Mouse (Mus musculus) thymus, postnatal 0 days (tissue): Measurements from ENCODE around the gene Mast2. TPM values are rescaled to one million over a fixed set of nuclear protein-coding genes. Genes with fewer than 3 reads are reported as not detected.
A peak's percentile ranks its signal among the peaks of the same experiment; 100 is the strongest.

Experiments used
- DNase-seq: peaks from one replicate; pipeline ENCODE4 v3.0.0-alpha.2; 2015; ENCODE audit warnings: low spot score
- polyA plus RNA-seq: library from polyadenylated mRNA; unstranded; fragments of >200 nt; fragmentation: Nextera tagmentation; extraction: Ambion mirVana; gene quantifications from 2 replicates; pipeline ENCODE4 v1.2.1, GENCODE M21; 2015

The Mast2 gene
- polyA plus RNA-seq, 1 experiment from 2014 or later, result 7.0 TPM

DNA sequence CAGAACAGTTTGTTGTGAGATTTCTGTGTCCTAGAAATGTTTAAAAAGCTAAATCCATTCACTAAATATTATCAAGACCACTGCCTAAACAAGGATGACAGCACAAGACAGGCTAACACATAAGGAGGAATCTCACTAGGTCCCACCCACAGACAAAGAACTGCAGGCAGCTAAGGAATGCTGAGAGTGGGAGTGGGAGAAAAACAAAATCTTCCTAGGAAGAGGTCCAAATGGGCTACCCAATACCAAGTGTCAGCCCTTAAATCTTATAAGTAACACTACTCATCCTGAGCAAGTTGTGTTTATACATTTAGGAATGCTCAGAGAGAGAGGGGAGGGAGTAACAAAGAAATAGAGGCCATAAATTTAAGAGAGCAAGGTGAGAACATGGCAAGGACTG is 52.6 kb downstream of the Mast2 start:
- DNase-seq, result no peak

- DNase-seq, result no peak
Measured at GRCm38 (mm10) chr4:116406668-116407067, 57.3 kb downstream of the Mast2 start.

- no peak for DNase-seq
Measured at GRCm38 (mm10) chr4:116405955-116406351, 58.0 kb downstream of the Mast2 start.

- no peak for DNase-seq
Measured at GRCm38 (mm10) chr4:116405276-116405954, 58.6 kb downstream of the Mast2 start.

- no peak for DNase-seq
Measured at GRCm38 (mm10) chr4:116403884-116404283, 60.1 kb downstream of the Mast2 start.

DNA sequence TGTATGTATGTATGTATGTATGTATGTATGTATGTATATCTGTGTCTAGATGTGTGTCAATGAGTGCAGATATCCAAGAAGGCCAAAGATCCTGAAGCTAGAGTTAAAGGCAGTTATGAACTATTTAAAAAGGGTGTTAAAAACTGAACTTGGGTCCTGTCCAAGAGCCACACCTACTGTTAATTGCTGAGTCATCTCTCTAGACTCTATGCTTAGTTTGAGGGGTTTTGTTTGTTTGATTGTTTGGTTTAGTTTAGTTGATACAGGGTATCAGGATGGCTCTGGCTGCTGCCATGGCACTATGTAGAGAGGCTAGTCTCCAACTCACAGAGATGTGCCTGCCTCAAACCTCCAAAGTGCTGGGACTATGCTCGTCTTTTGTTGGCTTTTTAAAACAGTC is 61.3 kb downstream of the Mast2 start:
- no peak for DNase-seq

DNA sequence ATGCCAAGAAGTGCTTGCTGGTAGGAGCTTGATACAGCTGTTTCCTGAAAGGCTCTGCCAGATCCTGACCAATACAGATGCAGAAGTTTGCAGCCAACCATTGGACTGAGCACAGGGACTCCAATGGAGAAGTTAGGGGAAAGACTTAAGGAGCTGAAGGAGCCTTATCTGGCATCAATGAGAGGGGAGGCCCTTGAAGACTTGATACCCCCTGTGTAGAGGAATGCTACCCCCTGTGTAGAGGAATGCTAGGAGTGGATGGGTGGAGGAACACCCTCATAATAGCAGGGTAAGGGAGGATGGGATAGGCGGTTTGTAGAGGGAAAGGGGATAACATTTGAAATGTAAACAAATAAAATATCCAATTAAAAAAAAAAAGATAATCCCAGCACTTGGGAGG is 65.9 kb downstream of the Mast2 start:
- no peak for DNase-seq

GRCm38 (mm10) chr4:116377973-116378667 is 85.9 kb downstream of the Mast2 start:
- DNase-seq, result no peak

GRCm38 (mm10) chr4:116371676-116372075 is 92.3 kb downstream of the Mast2 start:
- DNase-seq, result no peak

GRCm38 (mm10) chr4:116358099-116358498 is 105.9 kb downstream of the Mast2 start:
- DNase-seq, result peak; percentile 18

DNA sequence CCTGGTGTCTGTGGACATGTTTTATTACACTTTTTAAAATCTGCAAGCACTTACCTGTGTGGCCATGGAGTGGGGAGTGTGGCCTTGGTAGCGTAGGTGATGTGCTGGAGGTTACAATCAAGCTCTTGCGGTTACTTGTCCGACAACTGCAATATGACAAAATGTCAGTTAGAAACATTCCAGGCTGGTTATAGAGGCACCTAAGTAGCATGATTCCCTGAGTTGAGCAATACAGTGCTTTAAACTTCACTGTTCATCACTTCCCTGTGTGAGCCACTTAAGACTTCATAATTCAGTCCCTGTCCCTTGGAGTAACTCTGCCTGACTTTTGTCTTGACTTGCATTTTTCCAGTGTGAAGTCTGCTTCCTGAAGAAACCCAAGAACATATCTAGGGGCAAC is 111.1 kb downstream of the Mast2 start:
- DNase-seq, result no peak

GRCm38 (mm10) chr4:116352496-116352895 is 111.5 kb downstream of the Mast2 start:
- no peak for DNase-seq

- peak; percentile 53 for DNase-seq
Measured at GRCm38 (mm10) chr4:116342119-116342518, 121.9 kb downstream of the Mast2 start.

DNA sequence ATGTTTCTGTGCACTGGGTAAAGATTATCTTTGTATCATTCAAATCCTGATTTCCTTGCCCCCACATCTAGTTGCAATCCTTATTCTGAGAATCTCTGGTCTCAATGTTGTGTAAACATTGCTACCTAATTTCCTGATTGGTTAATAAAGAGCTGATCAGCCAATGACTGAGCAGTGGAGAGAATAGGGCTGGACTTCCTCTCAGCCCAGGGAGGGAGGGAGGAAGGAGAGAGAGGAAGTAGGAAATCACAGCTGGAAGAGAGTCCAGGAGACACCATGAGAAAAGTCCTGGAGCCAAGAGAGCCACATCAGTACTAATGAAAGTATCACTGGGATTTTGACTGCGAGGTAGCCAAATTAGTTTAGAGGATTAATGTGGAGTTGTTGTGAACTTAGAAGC is 127.7 kb downstream of the Mast2 start:
- no peak for DNase-seq

DNA sequence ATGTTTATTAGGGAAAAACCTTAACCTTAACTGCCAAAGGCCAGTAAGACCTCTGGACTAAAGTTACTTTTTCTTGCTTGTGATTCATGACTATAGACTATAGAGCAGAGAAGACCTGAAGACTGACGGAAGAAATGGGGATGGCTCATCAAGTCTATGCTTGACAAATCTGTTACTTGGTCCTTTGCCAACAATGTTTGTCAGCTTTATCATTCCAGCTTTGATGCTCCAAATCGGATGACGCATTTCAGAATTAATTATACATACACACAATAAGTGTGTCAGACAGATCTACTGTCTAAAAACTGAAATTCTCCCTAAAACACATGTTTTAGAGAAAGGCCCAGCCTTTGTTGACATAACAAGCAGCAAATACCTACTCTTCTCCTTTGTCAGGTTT is 134.7 kb downstream of the Mast2 start:
- no peak for DNase-seq

GRCm38 (mm10) chr4:116322127-116322526 is 141.9 kb downstream of the Mast2 start:
- no peak for DNase-seq

GRCm38 (mm10) chr4:116317575-116317974 is 146.4 kb downstream of the Mast2 start:
- no peak for DNase-seq

- no peak for DNase-seq
Measured at GRCm38 (mm10) chr4:116304551-116304950, 159.4 kb downstream of the Mast2 start.

GRCm38 (mm10) chr4:116300878-116301355 is 163.1 kb downstream of the Mast2 start:
- no peak for DNase-seq

- peak; percentile 15 for DNase-seq
Measured at GRCm38 (mm10) chr4:116293296-116293695, 170.7 kb downstream of the Mast2 start.

DNA sequence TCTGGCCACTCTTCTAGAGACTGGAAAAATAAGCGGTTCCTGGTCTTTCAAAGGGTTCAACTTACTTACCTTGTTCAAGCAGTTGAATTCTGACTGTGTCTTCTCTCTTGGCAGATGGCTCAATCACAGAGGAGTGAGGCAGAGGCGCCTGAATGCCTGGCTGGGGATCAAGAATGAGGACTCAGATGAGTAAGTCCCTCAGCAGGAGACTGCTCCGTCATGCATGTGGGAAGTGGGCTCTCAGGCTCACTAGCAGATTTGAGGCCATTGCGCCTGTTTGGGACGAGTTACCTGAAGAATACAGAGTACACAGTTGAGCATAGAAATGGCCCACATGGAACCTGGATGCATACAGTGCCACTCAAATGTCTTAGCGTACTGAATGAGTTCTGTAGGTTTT is 172.4 kb downstream of the Mast2 start:
- DNase-seq, result no peak

- peak; percentile 3 for DNase-seq
Measured at GRCm38 (mm10) chr4:116282211-116282610, 181.8 kb downstream of the Mast2 start.

GRCm38 (mm10) chr4:116268220-116268619 is 195.8 kb downstream of the Mast2 start:
- no peak for DNase-seq
